Mouse (Mus musculus): Measurements from ENCODE around the gene Itga9. TPM values are rescaled to one million over a fixed set of nuclear protein-coding genes. Genes with fewer than 3 reads are reported as not detected.

Gene Itga9
- polyA plus RNA-seq, 1 experiment = 15.0 TPM

GRCm38 (mm10) chr9:118871089-118871488 is 264.6 kb downstream of the Itga9 start:
- 48% methylated on average over 4 of the region's 4 CpGs for WGBS
- peak; percentile 66 for DNase-seq
- Histone ChIP-seq H3K4me3 (ENCODE audit: insufficient read depth, low read depth, low read length) (no peak overlapping the region), H3K27ac (ENCODE audit: insufficient read depth, low read depth, low read length) (no peak overlapping the region), H3K36me3 (ENCODE audit: control insufficient read depth, insufficient read depth, low read length) (no peaks in the 10 kb centered on the region), H3K4me1 (ENCODE audit: control insufficient read depth, insufficient read depth, low read length) (no peaks in the 10 kb centered on the region), H3K27me3 (replicated peaks; ENCODE audit: control insufficient read depth, insufficient read depth, low read length) (no peaks in the 10 kb centered on the region)
- TF ChIP-seq POLR2A (IDR thresholded peaks at IDR 0.05; ENCODE audit: low read depth, low read length) = no peak
- peak; percentile 60 for TF ChIP-seq CTCF (conservative IDR thresholded peaks at IDR 0.05; ENCODE audit: insufficient read depth, insufficient read length, low read depth, low read length)

- DNase-seq = no peak
- TF ChIP-seq CTCF (conservative IDR thresholded peaks at IDR 0.05; ENCODE audit: insufficient read depth, insufficient read length, low read depth, low read length) (no peak), POLR2A (IDR thresholded peaks at IDR 0.05; ENCODE audit: low read depth, low read length) (no peak)
- no peaks in the 10 kb centered on the region for H3K4me1 ChIP-seq (ENCODE audit: control insufficient read depth, insufficient read depth, low read length)
- H3K27me3 ChIP-seq (replicated peaks; ENCODE audit: control insufficient read depth, insufficient read depth, low read length) = no peaks in the 10 kb centered on the region
- H3K27ac ChIP-seq (ENCODE audit: insufficient read depth, low read depth, low read length) = peak overlapping the region; percentile 18; the same call in 1 of the 2 replicates
- H3K4me3 ChIP-seq (ENCODE audit: insufficient read depth, low read depth, low read length) = no peak overlapping the region
- no peaks in the 10 kb centered on the region for H3K36me3 ChIP-seq (ENCODE audit: control insufficient read depth, insufficient read depth, low read length)
- 80% methylated on average over 12 of the region's 12 CpGs for WGBS
Observed at GRCm38 (mm10) chr9:118873031-118873430, 266.5 kb downstream of the Itga9 start.

GRCm38 (mm10) chr9:118873596-118873995 is 267.1 kb downstream of the Itga9 start:
- Histone ChIP-seq H3K27me3 (replicated peaks; ENCODE audit: control insufficient read depth, insufficient read depth, low read length) (no peaks in the 10 kb centered on the region), H3K36me3 (ENCODE audit: control insufficient read depth, insufficient read depth, low read length) (no peaks in the 10 kb centered on the region), H3K4me3 (ENCODE audit: insufficient read depth, low read depth, low read length) (no peak overlapping the region), H3K27ac (ENCODE audit: insufficient read depth, low read depth, low read length) (peak overlapping the region; percentile 18; the same call in 1 of the 2 replicates), H3K4me1 (ENCODE audit: control insufficient read depth, insufficient read depth, low read length) (no peaks in the 10 kb centered on the region)
- WGBS = 66% methylated on average over 3 of the region's 3 CpGs
- DNase-seq = peak; percentile 78
- TF ChIP-seq CTCF (conservative IDR thresholded peaks at IDR 0.05; ENCODE audit: insufficient read depth, insufficient read length, low read depth, low read length) (no peak), POLR2A (IDR thresholded peaks at IDR 0.05; ENCODE audit: low read depth, low read length) (no peak)

- no peak for DNase-seq
- Histone ChIP-seq H3K36me3 (ENCODE audit: control insufficient read depth, insufficient read depth, low read length) (no peaks in the 10 kb centered on the region), H3K27ac (ENCODE audit: insufficient read depth, low read depth, low read length) (no peak overlapping the region), H3K4me3 (ENCODE audit: insufficient read depth, low read depth, low read length) (no peak overlapping the region), H3K4me1 (ENCODE audit: control insufficient read depth, insufficient read depth, low read length) (no peaks in the 10 kb centered on the region), H3K27me3 (replicated peaks; ENCODE audit: control insufficient read depth, insufficient read depth, low read length) (no peaks in the 10 kb centered on the region)
- 52% methylated on average over 4 of the region's 4 CpGs for WGBS
- no peak for TF ChIP-seq CTCF (conservative IDR thresholded peaks at IDR 0.05; ENCODE audit: insufficient read depth, insufficient read length, low read depth, low read length)
- TF ChIP-seq POLR2A (IDR thresholded peaks at IDR 0.05; ENCODE audit: low read depth, low read length) = no peak
Observed at GRCm38 (mm10) chr9:118875705-118876104, 269.2 kb downstream of the Itga9 start.

GRCm38 (mm10) chr9:118876902-118877301 is 270.4 kb downstream of the Itga9 start:
- Histone ChIP-seq H3K4me3 (ENCODE audit: insufficient read depth, low read depth, low read length) (no peak overlapping the region), H3K27ac (ENCODE audit: insufficient read depth, low read depth, low read length) (no peak overlapping the region), H3K27me3 (replicated peaks; ENCODE audit: control insufficient read depth, insufficient read depth, low read length) (no peaks in the 10 kb centered on the region), H3K36me3 (ENCODE audit: control insufficient read depth, insufficient read depth, low read length) (no peaks in the 10 kb centered on the region), H3K4me1 (ENCODE audit: control insufficient read depth, insufficient read depth, low read length) (no peaks in the 10 kb centered on the region)
- TF ChIP-seq POLR2A (IDR thresholded peaks at IDR 0.05; ENCODE audit: low read depth, low read length) (no peak), CTCF (conservative IDR thresholded peaks at IDR 0.05; ENCODE audit: insufficient read depth, insufficient read length, low read depth, low read length) (no peak)
- DNase-seq = no peak
- WGBS = 75% methylated on average over 10 of the region's 10 CpGs

GRCm38 (mm10) chr9:118877365-118878008 is 271.0 kb downstream of the Itga9 start:
- no peak for DNase-seq
- Histone ChIP-seq H3K27ac (ENCODE audit: insufficient read depth, low read depth, low read length) (no peak overlapping the region), H3K4me3 (ENCODE audit: insufficient read depth, low read depth, low read length) (no peak overlapping the region), H3K27me3 (replicated peaks; ENCODE audit: control insufficient read depth, insufficient read depth, low read length) (no peaks in the 10 kb centered on the region), H3K36me3 (ENCODE audit: control insufficient read depth, insufficient read depth, low read length) (no peaks in the 10 kb centered on the region), H3K4me1 (ENCODE audit: control insufficient read depth, insufficient read depth, low read length) (no peaks in the 10 kb centered on the region)
- 80% methylated on average over 7 of the region's 7 CpGs for WGBS
- TF ChIP-seq POLR2A (IDR thresholded peaks at IDR 0.05; ENCODE audit: low read depth, low read length) (no peak), CTCF (conservative IDR thresholded peaks at IDR 0.05; ENCODE audit: insufficient read depth, insufficient read length, low read depth, low read length) (no peak)

- H3K36me3 ChIP-seq (ENCODE audit: control insufficient read depth, insufficient read depth, low read length) = no peaks in the 10 kb centered on the region
Observed at GRCm38 (mm10) chr9:118878596-118878995, 272.1 kb downstream of the Itga9 start.

More at GRCm38 (mm10) chr9:118878596-118878995, 272.1 kb downstream of the Itga9 start:
- Histone ChIP-seq H3K4me1 (ENCODE audit: control insufficient read depth, insufficient read depth, low read length) (no peaks in the 10 kb centered on the region), H3K27ac (ENCODE audit: insufficient read depth, low read depth, low read length) (no peak overlapping the region), H3K27me3 (replicated peaks; ENCODE audit: control insufficient read depth, insufficient read depth, low read length) (no peaks in the 10 kb centered on the region), H3K4me3 (ENCODE audit: insufficient read depth, low read depth, low read length) (no peak overlapping the region)
- TF ChIP-seq CTCF (conservative IDR thresholded peaks at IDR 0.05; ENCODE audit: insufficient read depth, insufficient read length, low read depth, low read length) (no peak), POLR2A (IDR thresholded peaks at IDR 0.05; ENCODE audit: low read depth, low read length) (no peak)
- DNase-seq = no peak
- 91% methylated on average over 11 of the region's 11 CpGs for WGBS
